Mouse (Mus musculus) spleen, adult 12 weeks (tissue): ENCODE measurements at regions not wholly inside any gene's neighbourhood (a gene's known extent, or its start where the extent isn't known, plus 50 kb on each side); places are given as distances from the start of the nearest gene placed in this dataset.

Experiments used
- DNase-seq: peaks from one replicate; pipeline ENCODE4 v3.0.0; 2022; ENCODE audit warnings: low spot score

DNA sequence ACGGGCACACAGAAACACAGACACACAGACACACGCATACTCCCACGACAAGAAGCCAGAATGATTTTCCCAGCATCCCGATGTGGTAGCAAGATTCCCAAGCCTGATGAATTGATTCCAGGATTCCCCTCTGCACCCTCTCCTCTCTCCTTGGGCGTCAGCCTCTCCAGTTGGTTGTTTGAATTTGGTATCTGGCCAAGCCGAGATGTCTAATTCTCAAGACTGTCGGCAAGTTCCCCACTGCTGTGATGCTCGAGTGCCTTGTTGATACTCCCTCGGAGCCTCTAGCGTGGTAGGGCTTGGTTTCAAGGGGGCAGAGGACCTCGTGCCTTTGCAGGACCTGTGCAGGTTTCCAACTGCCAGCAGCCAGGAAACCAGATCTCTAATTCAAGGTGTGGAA, 397.9 kb downstream of the Tshz3 start:
- no peak for DNase-seq

- DNase-seq = no peak
Observed at GRCm38 (mm10) chr7:37096291-37096690, 398.4 kb downstream of the Tshz3 start.

DNA sequence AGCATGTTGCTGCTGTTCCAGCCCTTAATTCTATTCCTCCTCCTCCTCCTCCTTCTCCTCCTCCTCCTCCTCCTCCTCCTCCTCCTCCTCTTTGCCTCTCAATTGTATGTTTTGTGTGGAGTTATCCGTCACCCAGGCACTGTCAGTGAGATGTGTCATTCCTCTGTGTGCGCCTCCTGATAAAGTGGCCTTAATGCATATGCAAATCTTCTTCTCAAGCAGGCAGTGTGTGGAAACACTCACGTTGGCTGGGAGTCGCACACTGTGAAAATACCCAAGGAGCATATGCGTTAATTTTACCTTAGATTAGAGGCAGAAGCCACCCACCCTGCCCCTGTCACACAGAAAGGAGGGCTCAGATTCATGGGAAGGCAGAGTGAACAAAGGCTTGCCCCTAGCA, 401.0 kb downstream of the Tshz3 start:
- DNase-seq = no peak

GRCm38 (mm10) chr7:37104671-37105070, 406.8 kb downstream of the Tshz3 start:
- DNase-seq = no peak

DNA sequence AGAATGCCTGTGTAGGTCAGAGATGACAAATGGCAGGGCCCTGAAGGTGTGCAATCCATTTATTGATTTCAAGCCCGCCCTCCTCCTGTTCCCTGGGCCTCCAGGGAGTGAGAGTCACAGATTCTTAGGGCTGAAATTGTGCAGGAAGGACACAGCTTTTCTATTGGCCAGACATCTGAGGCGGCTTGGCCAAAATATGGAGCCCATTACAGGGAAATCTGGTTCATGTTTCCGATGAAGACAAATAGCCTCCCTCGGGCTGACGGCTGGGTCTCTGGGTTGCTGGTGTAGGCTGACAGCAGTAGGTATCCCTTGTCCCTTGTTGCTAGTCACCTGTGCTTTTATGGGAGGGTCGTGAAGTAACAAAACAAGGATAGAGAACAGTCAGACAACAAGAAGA, 413.2 kb downstream of the Tshz3 start:
- DNase-seq = no peak

GRCm38 (mm10) chr7:37120776-37121175, 422.9 kb downstream of the Tshz3 start:
- DNase-seq = no peak

GRCm38 (mm10) chr7:37140191-37140590, 442.3 kb downstream of the Tshz3 start:
- DNase-seq = no peak

GRCm38 (mm10) chr7:37142780-37143179, 444.9 kb downstream of the Tshz3 start:
- no peak for DNase-seq

DNA sequence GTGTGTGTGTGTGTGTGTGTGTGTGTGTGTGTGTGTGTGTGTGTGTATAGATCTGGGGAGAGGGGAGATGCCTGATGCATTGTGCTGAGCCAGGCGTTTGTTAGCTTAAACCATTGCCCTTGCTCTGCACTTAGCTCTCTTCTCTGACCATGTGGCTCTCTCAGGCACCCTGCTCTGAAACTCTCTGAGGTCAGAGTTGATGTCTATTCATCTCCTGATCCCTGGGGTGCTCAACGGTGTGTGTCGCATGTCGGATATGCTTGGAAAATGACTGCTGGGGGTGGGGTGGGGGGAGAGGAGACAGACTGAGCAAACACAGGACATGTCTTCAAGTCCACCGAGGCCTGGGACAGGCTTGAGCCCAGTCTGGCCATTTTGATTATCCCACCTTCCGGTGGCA, 446.4 kb downstream of the Tshz3 start:
- DNase-seq = no peak

GRCm38 (mm10) chr7:37149711-37150110, 451.8 kb downstream of the Tshz3 start:
- no peak for DNase-seq

- no peak for DNase-seq
Observed at GRCm38 (mm10) chr7:37159801-37160200, 461.9 kb downstream of the Tshz3 start.

- DNase-seq = no peak
Observed at GRCm38 (mm10) chr7:37168883-37169282, 471.0 kb downstream of the Tshz3 start.

- DNase-seq = no peak
Observed at GRCm38 (mm10) chr7:37175746-37176145, 477.8 kb downstream of the Tshz3 start.

DNA sequence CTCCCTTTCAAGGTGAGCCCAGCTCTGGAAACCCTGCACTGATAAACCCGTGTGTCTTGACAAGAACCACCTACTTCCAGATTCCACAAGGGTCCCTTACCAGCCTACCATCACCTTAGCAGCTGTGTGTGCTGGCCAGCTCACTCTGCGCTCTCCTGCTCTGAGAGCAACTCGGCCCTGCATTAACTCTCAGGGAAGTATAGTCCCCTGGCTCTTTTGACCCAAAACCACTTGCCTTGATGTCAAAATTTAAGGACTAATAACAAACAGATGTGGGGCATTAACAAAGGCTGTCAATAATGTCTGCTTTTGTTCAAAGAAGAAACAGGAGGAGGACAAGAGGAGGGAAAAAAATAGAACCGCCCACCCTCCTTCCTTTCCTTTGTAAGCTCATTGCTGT, 480.3 kb downstream of the Tshz3 start:
- no peak for DNase-seq

DNA sequence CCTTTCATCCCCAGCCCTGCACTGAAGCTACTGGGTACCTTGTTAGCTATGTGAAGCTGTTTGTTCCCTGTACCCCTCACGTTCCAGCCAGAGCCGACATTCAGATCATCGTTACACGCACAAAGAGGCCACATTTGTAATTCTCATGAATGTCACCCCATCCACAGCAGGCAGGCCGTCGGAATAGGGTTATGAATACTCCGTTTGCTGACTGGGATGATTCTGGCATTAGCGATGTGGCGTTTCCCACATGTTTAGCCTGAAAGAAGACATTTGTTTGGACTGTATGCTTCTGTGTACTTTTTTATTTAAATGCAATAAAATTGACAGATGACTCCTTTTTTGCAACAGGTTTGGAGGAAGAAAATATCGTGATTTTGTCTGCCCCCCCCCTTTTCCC, 482.0 kb downstream of the Tshz3 start:
- no peak for DNase-seq

- DNase-seq = no peak
Observed at GRCm38 (mm10) chr7:37180416-37180815, 482.5 kb downstream of the Tshz3 start.

DNA sequence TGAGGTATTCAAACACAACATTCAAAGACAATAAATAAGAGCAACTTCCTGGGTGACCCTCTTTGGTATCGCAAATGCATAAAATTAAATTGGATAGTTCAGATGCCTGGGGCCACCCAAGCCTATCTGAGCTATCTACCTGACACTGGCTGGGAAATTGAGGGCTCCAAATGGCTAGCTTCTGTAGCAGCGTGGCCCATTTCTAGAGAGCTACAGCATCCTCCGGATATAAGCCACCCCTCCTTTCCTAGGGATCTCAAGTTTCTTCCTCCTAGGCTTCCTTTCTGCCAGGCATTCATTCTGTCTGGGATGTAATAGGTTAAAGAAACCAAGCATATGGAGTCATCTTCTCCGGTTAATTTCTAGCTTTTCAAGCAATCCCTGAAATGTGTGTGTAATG, 483.2 kb downstream of the Tshz3 start:
- DNase-seq = no peak

DNA sequence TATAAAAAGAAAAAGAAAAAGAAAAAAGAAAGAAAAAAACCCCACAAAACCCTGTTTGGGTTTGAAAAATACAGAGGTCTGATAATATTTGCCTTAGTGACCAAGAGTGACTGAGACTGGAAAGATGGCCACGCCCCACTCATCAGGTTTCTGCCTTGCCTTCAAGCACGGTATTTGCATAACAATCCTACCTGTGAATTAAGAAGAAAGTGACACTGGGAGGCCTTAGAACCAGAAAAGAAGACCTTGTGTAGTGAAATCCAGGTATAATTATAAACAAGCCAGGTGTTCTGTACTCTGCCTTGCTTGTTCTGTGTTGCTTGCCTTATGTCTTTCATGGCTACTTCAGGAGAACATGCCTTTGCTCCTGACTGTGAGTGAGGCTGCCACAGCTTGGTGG, 494.6 kb downstream of the Tshz3 start:
- no peak for DNase-seq

GRCm38 (mm10) chr7:37204800-37205199, 506.9 kb downstream of the Tshz3 start:
- no peak for DNase-seq

DNA sequence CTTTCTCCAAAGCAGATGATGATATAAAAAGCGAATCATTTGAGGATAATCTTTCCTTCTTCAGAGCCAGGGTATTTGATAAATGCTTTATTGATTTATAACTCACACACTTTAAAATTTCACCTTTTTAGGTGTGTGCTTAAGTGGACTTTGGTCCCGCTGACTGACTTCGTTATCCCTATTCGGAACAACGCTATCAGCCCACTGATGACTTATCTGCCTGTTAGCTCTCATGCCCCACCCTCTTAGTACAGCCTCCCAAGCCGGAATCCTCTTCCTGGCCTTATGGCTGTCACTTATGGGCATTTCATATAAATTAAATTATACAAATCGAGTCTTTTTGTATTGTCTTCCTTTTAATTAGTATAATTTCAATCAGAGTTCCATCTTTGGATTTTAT, 510.4 kb downstream of the Tshz3 start:
- no peak for DNase-seq

DNA sequence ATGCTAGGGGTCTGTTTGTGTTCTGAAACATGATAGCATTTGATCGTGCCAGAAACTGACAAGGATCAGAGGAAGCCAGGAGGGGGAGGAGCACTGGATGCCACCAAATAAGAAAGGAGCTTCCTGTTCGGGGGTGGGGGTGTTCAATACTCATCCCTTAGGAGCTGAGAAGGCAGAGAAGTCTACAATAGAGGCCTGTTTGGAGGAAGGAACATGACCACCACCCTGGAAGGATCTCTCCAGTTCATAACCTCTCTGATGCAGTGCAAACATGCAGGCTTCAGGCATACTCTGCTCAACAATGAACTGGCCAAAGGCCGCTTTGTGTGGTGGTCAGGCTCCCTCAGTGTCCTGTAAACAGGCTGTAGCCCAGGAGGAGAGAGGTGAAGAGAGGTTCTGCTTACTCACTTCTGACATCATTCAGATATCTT, 515.8 kb downstream of the Tshz3 start:
- no peak for DNase-seq

DNA sequence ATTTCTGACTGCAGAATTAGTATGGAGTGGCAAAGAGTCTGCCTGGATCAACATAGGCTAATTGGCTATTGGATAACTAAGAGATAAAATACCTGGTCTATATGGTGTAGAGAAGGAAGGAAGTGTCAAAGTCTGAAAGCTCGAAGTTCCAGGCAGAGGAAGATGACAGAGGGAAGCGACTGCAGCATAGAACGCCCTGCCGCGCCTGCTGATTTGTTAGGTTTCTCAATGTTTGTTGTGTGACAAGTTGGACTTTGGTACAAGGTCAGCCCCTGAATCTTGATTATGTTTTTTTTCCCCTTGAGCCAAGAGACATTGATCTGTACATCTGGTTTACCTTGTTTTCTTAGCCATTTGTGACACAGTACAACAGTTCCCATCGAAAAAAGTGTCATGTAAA, 517.6 kb downstream of the Tshz3 start:
- no peak for DNase-seq

- no peak for DNase-seq
Observed at GRCm38 (mm10) chr7:37220476-37220875, 522.6 kb downstream of the Tshz3 start.

DNA sequence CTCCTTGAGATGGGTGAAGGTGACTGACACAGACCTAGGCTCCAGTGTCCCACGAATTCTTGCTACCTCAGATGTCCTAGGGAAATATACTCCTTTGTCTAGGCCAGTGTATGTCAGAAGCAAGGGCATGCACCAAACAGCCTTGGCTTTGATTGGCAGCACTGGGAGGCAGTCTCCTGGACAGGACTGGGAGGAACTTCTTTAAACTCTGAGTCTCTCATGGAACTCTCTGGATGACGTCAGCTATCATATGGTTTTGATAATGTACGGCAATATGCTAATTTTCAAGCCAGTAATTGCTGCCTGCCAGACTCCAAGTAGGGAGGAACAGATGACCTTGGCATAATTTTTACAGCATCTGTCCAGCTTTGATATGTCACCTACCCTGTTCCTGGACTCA, 528.5 kb downstream of the Tshz3 start:
- DNase-seq = no peak
